Mouse (Mus musculus) limb, embryonic 14.5 days (tissue): Measurements from ENCODE around the gene Trmt5. TPM values are rescaled to one million over a fixed set of nuclear protein-coding genes. Genes with fewer than 3 reads are reported as not detected.

Experiments
- ATAC-seq: fragments of 200-750 bp; cut with Nextera tagmentation; 2 replicates; pipeline ENCODE4 v1.8.0; 2017; ENCODE audit warnings: low read depth, moderate number of reproducible peaks, moderate TSS enrichment; ENCODE audit not compliant: low FRiP score
- DNase-seq: peaks from one replicate; pipeline ENCODE4 v3.0.0-alpha.2; 2015; ENCODE audit warnings: low spot score
- H3K27ac ChIP-seq: fragments of 300-500 bp; sonication (generic); replicated peaks from 2 replicates; pipeline ENCODE4 v1.5.1; 2014; ENCODE audit warnings: low read depth, mild to moderate bottlenecking, low read length, moderate library complexity, mixed read lengths
- H3K27me3 ChIP-seq: fragments of 300-500 bp; sonication (generic); 2 replicates; pipeline ENCODE4 v1.6.1; 2014; ENCODE audit warnings: low read length, mixed read lengths; ENCODE audit not compliant: control insufficient read depth, insufficient read depth
- H3K36me3 ChIP-seq: fragments of 300-500 bp; sonication (generic); 2 replicates; pipeline ENCODE4 v1.6.1; 2014; ENCODE audit warnings: mild to moderate bottlenecking, low read length, moderate library complexity, mixed read lengths; ENCODE audit not compliant: control insufficient read depth, insufficient read depth
- H3K4me1 ChIP-seq: fragments of 300-500 bp; sonication (generic); 2 replicates; pipeline ENCODE4 v1.6.1; 2014; ENCODE audit warnings: antibody characterized with exemption, low read length, mixed read lengths; ENCODE audit not compliant: control insufficient read depth, insufficient read depth
- H3K4me2 ChIP-seq: fragments of 300-500 bp; sonication (generic); replicated peaks from 2 replicates; pipeline ENCODE4 v1.6.1; 2014; ENCODE audit warnings: low read depth, mild to moderate bottlenecking, low read length, moderate library complexity; ENCODE audit not compliant: severe bottlenecking
- H3K4me3 ChIP-seq: fragments of 300-500 bp; sonication (generic); replicated peaks from 2 replicates; pipeline ENCODE4 v1.5.1; 2014; ENCODE audit warnings: low read length
- H3K9ac ChIP-seq: fragments of 300-500 bp; sonication (generic); 2 replicates; pipeline ENCODE4 v1.6.1; 2014; ENCODE audit warnings: mild to moderate bottlenecking, low read depth, low read length, moderate library complexity; ENCODE audit not compliant: severe bottlenecking
- H3K9me3 ChIP-seq: fragments of 300-500 bp; sonication (generic); 2 replicates; pipeline ENCODE4 v1.6.1; 2016; ENCODE audit warnings: low read length; ENCODE audit not compliant: control insufficient read depth
- POLR2A ChIP-seq: fragments of 200-500 bp; IDR thresholded peaks from 2 replicates; pipeline ENCODE4 v1.8.0; 2012; ENCODE audit warnings: inconsistent platforms, mild to moderate bottlenecking, moderate library complexity, borderline replicate concordance; ENCODE audit not compliant: insufficient read depth, insufficient read length; ENCODE audit errors: extremely low read depth
- whole genome bisulfite sequencing: fragments of 180-500 bp; shearing (Covaris S2); extraction: QIAGEN DNeasy Blood & Tissue Kit; methylation state at CpG from one replicate; pipeline ENCODE4 v1.1.7; 2014; 5-methylcytosine and 5-hydroxymethylcytosine counted together
- polyA plus RNA-seq, 2 experiments: library from polyadenylated mRNA; depleted of rRNA in 1 of 2; stranded (reverse) in 1 of 2; unstranded in 1 of 2; fragments of >200 nt; fragmentation: Nextera tagmentation in 1 of 2; extraction: Ambion mirVana in 1 of 2; gene quantifications; 2 replicates each; pipeline versions ENCODE4 v1.2.1 to v1.2.3; 2012 to 2014

Trmt5 gene
- polyA plus RNA-seq, 2 experiments, result 14.5 to 15.3 TPM

GRCm38 (mm10) chr12:73265381-73265978, 21.0 kb downstream of the Trmt5 start:
- Histone ChIP-seq H3K36me3 (no peaks in the 10 kb centered on the region), H3K9ac (no peak overlapping the region), H3K27ac (no peak overlapping the region), H3K9me3 (peaks cover 10% of the 10 kb centered on the region; the same call in 1 of the 2 replicates), H3K4me1 (peaks cover 10% of the 10 kb centered on the region; the same call in 1 of the 2 replicates), H3K4me3 (no peak overlapping the region), H3K4me2 (no peak overlapping the region), H3K27me3 (no peaks in the 10 kb centered on the region)
- WGBS, result 73% methylated on average over 3 of the region's 3 CpGs
- no peak for TF ChIP-seq POLR2A
- DNase-seq (no peak), ATAC-seq (no peak; the same call in 1 of the 2 replicates)

GRCm38 (mm10) chr12:73260339-73260738, 26.2 kb downstream of the Trmt5 start:
- Histone ChIP-seq H3K36me3 (no peaks in the 10 kb centered on the region), H3K27ac (no peak overlapping the region), H3K9me3 (peaks cover 10% of the 10 kb centered on the region; the same call in 1 of the 2 replicates), H3K4me3 (no peak overlapping the region), H3K9ac (no peak overlapping the region), H3K4me2 (no peak overlapping the region), H3K27me3 (no peaks in the 10 kb centered on the region), H3K4me1 (no peaks in the 10 kb centered on the region)
- no peak for ATAC-seq
- 96% methylated on average over 1 of the region's 1 CpGs for WGBS
- TF ChIP-seq POLR2A, result no peak
- no peak for DNase-seq

GRCm38 (mm10) chr12:73259269-73259668, 27.2 kb downstream of the Trmt5 start:
- no peaks in the 10 kb centered on the region for H3K36me3 ChIP-seq
- TF ChIP-seq POLR2A, result no peak
- no peak overlapping the region for H3K27ac ChIP-seq
- H3K9ac ChIP-seq, result no peak overlapping the region
- 85% methylated on average over 6 of the region's 6 CpGs for WGBS
- H3K4me1 ChIP-seq, result no peaks in the 10 kb centered on the region
- no peaks in the 10 kb centered on the region for H3K27me3 ChIP-seq
- ATAC-seq, result no peak
- H3K9me3 ChIP-seq, result peaks cover 10% of the 10 kb centered on the region; the same call in 1 of the 2 replicates
- no peak overlapping the region for H3K4me2 ChIP-seq
- no peak for DNase-seq
- H3K4me3 ChIP-seq, result no peak overlapping the region

GRCm38 (mm10) chr12:73255006-73255405, 31.5 kb downstream of the Trmt5 start:
- no peak for TF ChIP-seq POLR2A
- no peaks in the 10 kb centered on the region for H3K9me3 ChIP-seq
- H3K27me3 ChIP-seq, result no peaks in the 10 kb centered on the region
- no peak overlapping the region for H3K27ac ChIP-seq
- whole genome bisulfite sequencing, result 55% methylated on average over 2 of the region's 2 CpGs
- H3K4me3 ChIP-seq, result no peak overlapping the region
- DNase-seq (no peak), ATAC-seq (no peak)
- H3K36me3 ChIP-seq, result no peaks in the 10 kb centered on the region
- no peak overlapping the region for H3K9ac ChIP-seq
- H3K4me2 ChIP-seq, result no peak overlapping the region
- H3K4me1 ChIP-seq, result no peaks in the 10 kb centered on the region

- no peaks in the 10 kb centered on the region for H3K36me3 ChIP-seq
- H3K27ac ChIP-seq, result no peak overlapping the region
- H3K4me3 ChIP-seq, result no peak overlapping the region
These were observed 40.8 kb downstream of the Trmt5 start for GRCm38 (mm10) chr12:73245687-73246086.

More at GRCm38 (mm10) chr12:73245687-73246086, 40.8 kb downstream of the Trmt5 start:
- 25% methylated on average over 5 of the region's 5 CpGs for WGBS
- Histone ChIP-seq H3K4me1 (peaks cover 9% of the 10 kb centered on the region; the same call in 1 of the 2 replicates), H3K9me3 (no peaks in the 10 kb centered on the region), H3K9ac (no peak overlapping the region), H3K4me2 (no peak overlapping the region), H3K27me3 (no peaks in the 10 kb centered on the region)
- TF ChIP-seq POLR2A, result no peak
- DNase-seq (peak; percentile 57), ATAC-seq (no peak)
